Mouse (Mus musculus) stomach, embryonic 14.5 days (tissue): ENCODE results near the gene Ccdc159. TPM values are rescaled to one million over a fixed set of nuclear protein-coding genes. Genes with fewer than 3 reads are reported as not detected.

Source experiments
- ATAC-seq: fragments of 200-750 bp; cut with Nextera tagmentation; 2 replicates; pipeline ENCODE4 v1.8.0; 2017; ENCODE audit warnings: low read depth, moderate TSS enrichment; ENCODE audit not compliant: insufficient number of reproducible peaks, insufficient read depth, low FRiP score
- H3K27ac ChIP-seq: fragments of 300-500 bp; sonication (generic); 2 replicates; pipeline ENCODE4 v1.5.1; 2014; ENCODE audit warnings: mild to moderate bottlenecking, low read length, moderate library complexity, mixed read lengths
- H3K27me3 ChIP-seq: fragments of 300-500 bp; sonication (generic); 2 replicates; pipeline ENCODE4 v1.6.1; 2014; ENCODE audit warnings: low read length, control low read depth, mixed read lengths; ENCODE audit not compliant: control insufficient read depth, insufficient read depth
- H3K36me3 ChIP-seq: fragments of 300-500 bp; sonication (generic); 2 replicates; pipeline ENCODE4 v1.6.1; 2014; ENCODE audit warnings: mild to moderate bottlenecking, control low read depth, low read length, moderate library complexity, mixed read lengths; ENCODE audit not compliant: control insufficient read depth, insufficient read depth
- H3K4me1 ChIP-seq: fragments of 300-500 bp; sonication (generic); 2 replicates; pipeline ENCODE4 v1.6.1; 2014; ENCODE audit warnings: low read length, control low read depth, mixed read lengths; ENCODE audit not compliant: control insufficient read depth, insufficient read depth
- H3K4me2 ChIP-seq: fragments of 300-500 bp; sonication (generic); replicated peaks from 2 replicates; pipeline ENCODE4 v1.6.1; 2014; ENCODE audit warnings: low read depth, low read length, control low read depth
- H3K4me3 ChIP-seq: fragments of 300-500 bp; sonication (generic); 2 replicates; pipeline ENCODE4 v1.5.1; 2014; ENCODE audit warnings: low read depth, low read length, control low read depth
- H3K9ac ChIP-seq: fragments of 300-500 bp; sonication (generic); replicated peaks from 2 replicates; pipeline ENCODE4 v1.6.1; 2014; ENCODE audit warnings: low read depth, mild to moderate bottlenecking, control low read depth, low read length, moderate library complexity, mixed read lengths
- H3K9me3 ChIP-seq: fragments of 300-500 bp; sonication (generic); 2 replicates; pipeline ENCODE4 v1.6.1; 2016; ENCODE audit warnings: low read depth, low read length, control low read depth; ENCODE audit not compliant: control insufficient read depth
- WGBS: fragments of 180-500 bp; shearing (Covaris S2); extraction: QIAGEN DNeasy Blood & Tissue Kit; methylation state at CpG from one replicate; pipeline ENCODE4 v1.1.7; 2014; 5-methylcytosine and 5-hydroxymethylcytosine counted together
- polyA plus RNA-seq: library from polyadenylated mRNA; unstranded; fragments of >200 nt; fragmentation: Nextera tagmentation; extraction: Ambion mirVana; gene quantifications from 2 replicates; pipeline ENCODE4 v1.2.1, GENCODE M21; 2014

Gene Ccdc159
- polyA plus RNA-seq, 1 experiment from 2014 or later = 6.3 TPM

DNA sequence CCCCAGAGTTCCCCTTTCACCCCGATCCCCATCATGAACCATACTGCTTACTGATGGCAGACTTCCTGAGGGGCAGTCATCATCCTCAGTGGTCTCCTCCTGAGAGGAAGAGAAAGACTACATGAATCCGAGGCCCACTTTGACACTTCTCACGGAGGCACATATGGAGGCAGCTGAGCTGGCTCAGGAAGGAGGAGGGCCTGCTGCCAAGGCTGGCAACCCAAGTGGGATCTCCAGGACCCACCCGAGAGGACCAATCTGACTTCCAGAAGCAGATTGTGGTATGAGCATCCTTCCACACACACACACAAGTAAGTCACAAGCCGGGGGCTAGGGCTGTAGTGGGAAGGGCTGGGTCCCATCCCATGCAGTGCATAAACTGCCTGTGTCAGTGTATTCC, 50.1 kb downstream of the Ccdc159 start:
- H3K9ac ChIP-seq = no peak overlapping the region
- H3K9me3 ChIP-seq = no peaks in the 10 kb centered on the region
- H3K27ac ChIP-seq = no peak overlapping the region
- no peaks in the 10 kb centered on the region for H3K4me1 ChIP-seq
- no peak overlapping the region for H3K4me3 ChIP-seq
- no peaks in the 10 kb centered on the region for H3K27me3 ChIP-seq
- no peaks in the 10 kb centered on the region for H3K36me3 ChIP-seq
- no peak overlapping the region for H3K4me2 ChIP-seq
- no peak for ATAC-seq
- WGBS = 84% methylated on average over 5 of the region's 5 CpGs

DNA sequence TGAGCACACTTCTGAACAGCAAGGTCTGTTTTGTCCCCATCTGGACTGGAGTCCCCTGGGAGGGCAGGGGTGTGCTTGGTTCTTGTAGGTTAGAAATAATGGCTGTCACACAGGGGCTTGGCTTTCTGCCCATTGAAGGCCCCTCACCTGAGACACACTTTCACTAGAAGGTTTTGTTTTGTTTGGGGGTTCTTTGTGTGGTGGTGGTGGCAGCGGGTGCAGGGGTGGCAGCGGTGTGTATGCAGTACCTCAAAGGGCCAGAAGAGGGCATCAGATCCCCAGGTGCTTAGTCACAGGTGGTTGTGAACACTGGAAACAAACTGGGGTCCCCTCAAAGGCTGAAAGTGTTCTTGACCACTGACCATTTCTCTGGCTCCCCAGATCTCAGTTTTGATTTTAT, 50.7 kb downstream of the Ccdc159 start:
- H3K27ac ChIP-seq = no peak overlapping the region
- 13% methylated on average over 2 of the region's 2 CpGs for WGBS
- no peaks in the 10 kb centered on the region for H3K27me3 ChIP-seq
- H3K9me3 ChIP-seq = no peaks in the 10 kb centered on the region
- no peaks in the 10 kb centered on the region for H3K4me1 ChIP-seq
- H3K36me3 ChIP-seq = no peaks in the 10 kb centered on the region
- H3K9ac ChIP-seq = no peak overlapping the region
- H3K4me2 ChIP-seq = no peak overlapping the region
- no peak overlapping the region for H3K4me3 ChIP-seq
- ATAC-seq = no peak

GRCm38 (mm10) chr9:21978398-21979128, 51.3 kb downstream of the Ccdc159 start:
- no peak overlapping the region for H3K9ac ChIP-seq
- no peak overlapping the region for H3K4me3 ChIP-seq
- no peak for ATAC-seq
- H3K4me1 ChIP-seq = no peaks in the 10 kb centered on the region
- H3K27ac ChIP-seq = no peak overlapping the region
- no peaks in the 10 kb centered on the region for H3K9me3 ChIP-seq
- no peaks in the 10 kb centered on the region for H3K36me3 ChIP-seq
- 82% methylated on average over 4 of the region's 4 CpGs for WGBS
- H3K27me3 ChIP-seq = no peaks in the 10 kb centered on the region
- no peak overlapping the region for H3K4me2 ChIP-seq

DNA sequence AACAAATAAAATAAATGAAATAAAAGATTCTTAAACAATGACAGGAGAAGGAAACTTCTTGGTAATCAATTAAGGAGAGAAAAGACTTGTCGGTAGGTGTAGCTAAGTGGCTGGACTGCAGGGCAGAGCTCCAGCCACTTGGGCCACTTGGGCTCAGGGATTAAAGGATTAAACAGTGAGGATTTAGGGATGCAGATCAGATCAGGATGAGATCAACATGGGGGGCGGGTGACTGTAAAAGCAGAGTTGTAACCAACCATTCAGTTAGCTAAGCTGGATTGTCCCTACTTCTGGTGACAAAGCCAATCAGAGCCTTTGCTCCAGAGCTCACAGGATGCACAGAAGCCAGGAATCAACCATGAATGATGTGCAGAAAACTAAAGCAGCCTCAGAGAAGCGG, 56.6 kb downstream of the Ccdc159 start:
- Histone ChIP-seq H3K4me2 (no peak overlapping the region), H3K27me3 (peaks cover 18% of the 10 kb centered on the region), H3K4me1 (0 out of 2 replicates have a peak, but pooled peaks cover 4% of the 10 kb centered on the region), H3K4me3 (no peak overlapping the region), H3K9me3 (no peaks in the 10 kb centered on the region), H3K27ac (no peak overlapping the region), H3K9ac (no peak overlapping the region), H3K36me3 (no peaks in the 10 kb centered on the region)
- 29% methylated on average over 3 of the region's 3 CpGs for WGBS
- no peak for ATAC-seq

Other genes with a start within 250 kb of the Ccdc159 start
- 23.8 and 26.9 TPM in 2 replicates for gene Ldlr, start 204.0 kb upstream of the Ccdc159 start, polyA plus RNA-seq
- gene Spc24, start 167.2 kb upstream of the Ccdc159 start, polyA plus RNA-seq = 111 and 120 TPM in 2 replicates
- gene Kank2, start 128.7 kb upstream of the Ccdc159 start, polyA plus RNA-seq = 10.3 and 10.4 TPM in 2 replicates
- 2.8 and 2.9 TPM in 2 replicates for gene Angptl8, start 92.0 kb upstream of the Ccdc159 start, polyA plus RNA-seq
- 39.8 and 45.1 TPM in 2 replicates for gene Dock6, start 74.8 kb upstream of the Ccdc159 start, polyA plus RNA-seq
- 41.4 and 42.7 TPM in 2 replicates for gene Rab3d, start 9.3 kb upstream of the Ccdc159 start, polyA plus RNA-seq
- gene Tmem205, start 85 bp downstream of the Ccdc159 start, polyA plus RNA-seq = 60.7 and 62.4 TPM in 2 replicates
- gene Plppr2, start 9.6 kb downstream of the Ccdc159 start, polyA plus RNA-seq = 8.5 and 9.9 TPM in 2 replicates
- gene Swsap1, start 28.3 kb downstream of the Ccdc159 start, polyA plus RNA-seq = 8.9 and 10.4 TPM in 2 replicates
- gene Epor, start 36.0 kb downstream of the Ccdc159 start, polyA plus RNA-seq = 6.4 and 6.7 TPM in 2 replicates
- 4.9 and 5.5 TPM in 2 replicates for gene Rgl3, start 62.0 kb downstream of the Ccdc159 start, polyA plus RNA-seq
- gene Ccdc151, start 75.2 kb downstream of the Ccdc159 start, polyA plus RNA-seq = 0.63 and 0.72 TPM in 2 replicates
- gene Prkcsh, start 75.3 kb downstream of the Ccdc159 start, polyA plus RNA-seq = 82.8 and 91.0 TPM in 2 replicates
- gene Elavl3, start 124.6 kb downstream of the Ccdc159 start, polyA plus RNA-seq = 5.6 and 5.7 TPM in 2 replicates
- not detected in 2 replicates for gene Gm49318, start 143.8 kb downstream of the Ccdc159 start, polyA plus RNA-seq
- 11.4 and 14.5 TPM in 2 replicates for gene Zfp653, start 143.9 kb downstream of the Ccdc159 start, polyA plus RNA-seq
- 35.4 and 39.0 TPM in 2 replicates for gene Ecsit, start 158.0 kb downstream of the Ccdc159 start, polyA plus RNA-seq
- gene Cnn1, start 171.7 kb downstream of the Ccdc159 start, polyA plus RNA-seq = 443 and 466 TPM in 2 replicates
- gene Elof1, start 189.7 kb downstream of the Ccdc159 start, polyA plus RNA-seq = 180 and 190 TPM in 2 replicates
- gene Acp5, start 208.2 kb downstream of the Ccdc159 start, polyA plus RNA-seq = 10.7 and 10.8 TPM in 2 replicates
- 92.9 and 94.3 TPM in 2 replicates for gene Pigyl, start 229.4 kb downstream of the Ccdc159 start, polyA plus RNA-seq